Mouse (Mus musculus): ENCODE measurements at regions not wholly inside any gene's neighbourhood (a gene's known extent, or its start where the extent isn't known, plus 50 kb on each side); places are given as distances from the start of the nearest gene placed in this dataset.

DNA sequence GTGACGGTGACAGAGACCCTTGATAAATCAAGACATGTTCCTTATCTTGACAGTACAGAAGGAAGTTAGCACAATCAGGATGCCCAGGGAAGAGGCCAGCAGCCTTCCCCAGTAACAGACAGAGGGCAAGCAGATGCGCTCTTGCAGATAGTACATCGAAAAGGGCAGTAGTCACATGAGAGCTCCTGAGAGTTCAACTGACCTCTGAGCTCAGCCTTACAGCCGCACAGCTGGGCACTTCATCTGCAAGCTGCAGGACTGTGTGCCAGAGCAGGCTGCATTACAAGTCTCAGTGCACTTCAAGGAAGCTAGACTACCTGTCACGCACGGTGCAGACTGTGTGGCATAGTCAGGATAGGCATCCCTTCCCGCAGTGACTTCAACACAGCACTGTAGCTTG lies 67.2 kb upstream of the Hbs1l start:
- no peaks in the 10 kb centered on the region for H3K27me3 ChIP-seq (ENCODE audit: control insufficient read depth)
- H3K36me3 ChIP-seq (ENCODE audit: control insufficient read depth) = peaks cover 2% of the 10 kb centered on the region; the same call in 1 of the 2 replicates
- TF ChIP-seq GATA1 (IDR thresholded peaks at IDR 0.05; ENCODE audit: low read length) (peak; percentile 81), TAL1 (IDR thresholded peaks at IDR 0.05; ENCODE audit: low read length) (peak; percentile 93)
- H3K9me3 ChIP-seq (ENCODE audit: control insufficient read depth, low read length) = peaks cover 4% of the 10 kb centered on the region
- H3K4me1 ChIP-seq (ENCODE audit: control insufficient read depth) = peaks cover 33% of the 10 kb centered on the region
- peak overlapping the region; percentile 55 for H3K4me3 ChIP-seq (replicated peaks)

DNA sequence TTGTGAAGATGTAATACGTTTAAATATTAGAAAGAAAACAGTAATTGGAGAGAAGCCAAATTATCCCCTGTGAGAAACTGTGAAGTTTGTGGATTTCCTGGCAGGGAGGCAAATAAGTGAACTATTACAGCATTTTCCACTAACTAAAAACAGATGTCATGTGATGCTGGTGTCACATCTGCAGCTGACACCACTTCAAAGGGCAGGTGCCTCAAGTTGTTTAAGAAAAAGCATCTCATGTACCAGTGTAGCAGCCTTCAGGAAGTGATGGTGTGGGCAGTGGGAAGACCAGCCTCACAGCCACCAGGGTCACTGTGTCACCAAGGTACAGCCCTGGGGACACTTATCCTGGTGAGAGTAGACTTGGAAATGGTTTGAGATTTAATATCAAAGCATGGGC lies 60.6 kb upstream of the Hbs1l start:
- H3K9me3 ChIP-seq (ENCODE audit: control insufficient read depth, low read length) = no peaks in the 10 kb centered on the region
- H3K36me3 ChIP-seq (ENCODE audit: control insufficient read depth) = no peaks in the 10 kb centered on the region
- peaks cover 12% of the 10 kb centered on the region for H3K4me1 ChIP-seq (ENCODE audit: control insufficient read depth)
- no peak overlapping the region for H3K4me3 ChIP-seq (replicated peaks)
- TF ChIP-seq TAL1 (IDR thresholded peaks at IDR 0.05; ENCODE audit: low read length) (no peak), GATA1 (IDR thresholded peaks at IDR 0.05; ENCODE audit: low read length) (no peak)
- no peaks in the 10 kb centered on the region for H3K27me3 ChIP-seq (ENCODE audit: control insufficient read depth)

DNA sequence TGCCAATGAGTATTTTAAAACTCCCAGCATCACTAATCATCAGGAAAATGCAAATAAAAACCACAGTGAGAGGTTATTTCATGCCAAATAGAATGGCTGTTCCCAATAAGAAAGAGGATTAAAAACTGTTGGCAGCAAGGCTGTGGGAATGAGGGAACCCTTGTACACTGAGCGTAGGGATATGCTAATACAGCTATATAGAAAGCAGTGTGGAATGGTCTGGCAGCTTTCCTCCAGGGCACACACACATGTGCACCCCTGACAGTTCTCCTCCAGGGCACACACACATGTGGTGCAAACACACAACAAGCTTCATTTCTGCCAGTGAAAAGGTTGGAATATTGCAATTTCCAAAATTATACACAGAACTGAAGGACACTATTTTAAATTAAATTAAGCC lies 58.8 kb upstream of the Hbs1l start:
- Histone ChIP-seq H3K36me3 (ENCODE audit: control insufficient read depth) (no peaks in the 10 kb centered on the region), H3K27me3 (ENCODE audit: control insufficient read depth) (no peaks in the 10 kb centered on the region), H3K9me3 (ENCODE audit: control insufficient read depth, low read length) (no peaks in the 10 kb centered on the region), H3K4me1 (ENCODE audit: control insufficient read depth) (peaks cover 29% of the 10 kb centered on the region), H3K4me3 (replicated peaks) (no peak overlapping the region)
- TF ChIP-seq TAL1 (IDR thresholded peaks at IDR 0.05; ENCODE audit: low read length) (no peak), GATA1 (IDR thresholded peaks at IDR 0.05; ENCODE audit: low read length) (no peak)

DNA sequence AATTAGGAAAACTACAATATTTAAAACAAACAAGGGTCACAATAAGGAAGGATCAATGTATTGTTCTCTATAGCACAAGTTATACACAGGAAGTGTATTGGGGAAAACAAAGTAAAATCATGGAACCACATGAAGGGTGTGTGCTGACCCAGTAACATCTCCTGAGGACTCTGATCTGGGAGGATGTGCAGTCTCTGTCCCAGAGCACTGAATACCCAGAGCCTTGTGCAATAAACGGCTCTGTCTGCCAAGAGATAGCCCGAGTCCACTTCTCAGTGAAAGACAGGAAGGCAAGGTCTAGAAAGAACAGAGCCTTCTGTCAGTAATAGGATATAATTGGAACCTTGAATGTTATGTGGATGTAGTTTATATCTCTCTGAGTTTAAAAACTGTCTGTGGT lies 56.3 kb upstream of the Hbs1l start:
- TF ChIP-seq GATA1 (IDR thresholded peaks at IDR 0.05; ENCODE audit: low read length) = no peak
- TF ChIP-seq TAL1 (IDR thresholded peaks at IDR 0.05; ENCODE audit: low read length) = no peak
- Histone ChIP-seq H3K4me1 (ENCODE audit: control insufficient read depth) (peaks cover 45% of the 10 kb centered on the region), H3K9me3 (ENCODE audit: control insufficient read depth, low read length) (no peaks in the 10 kb centered on the region), H3K36me3 (ENCODE audit: control insufficient read depth) (no peaks in the 10 kb centered on the region), H3K4me3 (replicated peaks) (no peak overlapping the region), H3K27me3 (ENCODE audit: control insufficient read depth) (no peaks in the 10 kb centered on the region)

DNA sequence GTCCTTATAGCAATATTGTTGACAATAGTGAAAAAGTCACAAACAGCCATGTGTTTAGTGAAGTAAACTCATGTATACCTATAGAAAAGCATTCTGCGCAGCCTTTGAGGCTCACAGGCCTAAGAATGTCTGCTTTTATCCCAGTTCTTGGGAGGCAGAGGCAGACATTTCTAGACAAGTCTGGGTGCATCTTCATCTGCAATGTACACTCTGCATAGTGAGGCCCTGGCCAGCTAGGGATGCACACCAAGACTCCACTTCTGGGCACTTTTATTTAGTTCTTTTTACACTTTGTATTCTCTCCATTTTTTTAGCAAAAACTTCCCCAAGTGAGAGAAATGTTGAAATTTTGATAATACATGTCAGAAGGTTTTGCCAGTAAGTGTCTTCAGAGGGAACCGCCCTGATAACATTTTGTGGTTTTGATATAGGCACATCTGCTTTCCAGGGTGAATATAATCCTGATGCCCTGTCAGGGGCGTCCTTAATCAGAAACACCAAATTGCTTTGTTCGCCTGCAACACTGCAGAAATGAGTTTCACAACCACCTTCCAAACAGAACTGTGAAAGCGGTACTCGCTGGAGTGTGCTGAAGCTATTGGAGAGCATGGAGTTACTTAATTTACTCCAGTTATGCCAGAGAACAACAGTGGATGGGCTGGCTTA lies 54.1 kb upstream of the Hbs1l start:
- Histone ChIP-seq H3K9me3 (ENCODE audit: control insufficient read depth, low read length) (no peaks in the 10 kb centered on the region), H3K27me3 (ENCODE audit: control insufficient read depth) (no peaks in the 10 kb centered on the region), H3K4me1 (ENCODE audit: control insufficient read depth) (peaks cover 56% of the 10 kb centered on the region), H3K36me3 (ENCODE audit: control insufficient read depth) (no peaks in the 10 kb centered on the region), H3K4me3 (replicated peaks) (peak overlapping the region; percentile 42)
- TF ChIP-seq TAL1 (IDR thresholded peaks at IDR 0.05; ENCODE audit: low read length) (no peak), GATA1 (IDR thresholded peaks at IDR 0.05; ENCODE audit: low read length) (peak; percentile 22; the same call in 1 of the 2 replicates)

DNA sequence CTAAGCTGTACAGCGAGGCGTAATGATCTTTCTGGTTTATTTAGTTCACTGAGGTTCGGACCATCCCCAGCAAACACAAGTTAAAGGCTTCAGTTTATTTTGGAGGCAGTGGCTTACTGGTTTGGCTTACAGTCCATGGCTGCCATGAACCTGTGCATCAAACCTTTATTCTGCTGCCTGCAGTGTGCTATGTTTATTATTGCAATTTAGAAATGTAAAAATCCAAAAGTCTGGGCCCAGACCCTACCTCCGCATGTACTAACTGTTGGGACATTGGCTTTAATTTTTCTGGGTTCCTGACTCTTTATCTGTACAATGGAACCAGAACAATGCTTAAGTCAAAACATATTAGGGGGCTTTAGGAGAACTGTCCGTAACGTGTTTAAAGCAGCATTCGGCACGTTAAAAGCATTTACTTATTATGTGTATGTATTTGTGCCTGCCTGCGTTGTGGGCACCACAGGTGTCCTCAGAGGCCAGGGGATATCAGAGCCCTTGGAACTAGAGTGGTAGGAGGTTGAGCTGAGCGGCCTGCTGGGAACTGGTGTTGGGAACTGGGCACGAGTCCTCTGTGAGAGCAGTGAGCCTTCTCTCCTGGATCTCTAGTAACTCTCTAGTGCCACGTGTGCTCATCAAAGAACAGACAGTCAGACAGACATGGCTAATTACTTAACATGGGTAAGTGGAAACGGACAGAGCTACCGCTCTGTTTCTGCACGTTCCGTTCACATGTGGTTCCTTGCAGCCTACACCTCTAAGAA lies 53.1 kb upstream of the Hbs1l start:
- Histone ChIP-seq H3K9me3 (ENCODE audit: control insufficient read depth, low read length) (no peaks in the 10 kb centered on the region), H3K4me1 (ENCODE audit: control insufficient read depth) (peaks cover 56% of the 10 kb centered on the region), H3K4me3 (replicated peaks) (no peak overlapping the region), H3K27me3 (ENCODE audit: control insufficient read depth) (no peaks in the 10 kb centered on the region), H3K36me3 (ENCODE audit: control insufficient read depth) (no peaks in the 10 kb centered on the region)
- TF ChIP-seq GATA1 (IDR thresholded peaks at IDR 0.05; ENCODE audit: low read length) (no peak), TAL1 (IDR thresholded peaks at IDR 0.05; ENCODE audit: low read length) (no peak)

DNA sequence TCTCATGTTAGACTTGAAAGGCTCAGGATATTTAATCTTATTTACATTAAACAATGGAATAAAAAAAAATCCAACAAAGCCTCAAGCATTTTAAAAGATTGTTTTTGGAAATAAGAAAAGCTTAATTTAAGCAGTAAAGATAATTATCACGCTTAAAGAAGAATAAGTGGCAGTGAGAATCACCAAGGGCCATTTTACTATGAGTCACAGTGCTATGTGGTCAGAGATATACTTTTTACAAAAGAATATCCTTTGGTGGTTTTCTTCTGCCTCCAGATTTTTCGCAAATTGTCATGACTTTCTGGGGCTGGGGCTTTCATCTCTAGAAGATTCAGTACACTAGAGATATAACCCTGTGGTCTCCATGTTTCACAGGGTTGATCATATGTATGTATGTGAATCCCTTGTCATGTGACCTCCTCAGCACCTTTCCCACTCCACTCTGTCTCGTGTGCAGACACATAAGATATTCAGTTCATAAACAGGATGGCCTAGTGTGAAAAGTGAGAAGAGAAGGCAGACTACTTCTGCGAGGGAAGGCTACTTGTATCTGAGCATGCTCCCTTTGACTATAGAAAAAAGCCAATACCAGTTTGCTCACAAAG lies 50.8 kb upstream of the Hbs1l start:
- Histone ChIP-seq H3K4me3 (replicated peaks) (no peak overlapping the region), H3K4me1 (ENCODE audit: control insufficient read depth) (peaks cover 49% of the 10 kb centered on the region), H3K27me3 (ENCODE audit: control insufficient read depth) (no peaks in the 10 kb centered on the region), H3K36me3 (ENCODE audit: control insufficient read depth) (no peaks in the 10 kb centered on the region), H3K9me3 (ENCODE audit: control insufficient read depth, low read length) (no peaks in the 10 kb centered on the region)
- TF ChIP-seq TAL1 (IDR thresholded peaks at IDR 0.05; ENCODE audit: low read length) (no peak), GATA1 (IDR thresholded peaks at IDR 0.05; ENCODE audit: low read length) (no peak)

DNA sequence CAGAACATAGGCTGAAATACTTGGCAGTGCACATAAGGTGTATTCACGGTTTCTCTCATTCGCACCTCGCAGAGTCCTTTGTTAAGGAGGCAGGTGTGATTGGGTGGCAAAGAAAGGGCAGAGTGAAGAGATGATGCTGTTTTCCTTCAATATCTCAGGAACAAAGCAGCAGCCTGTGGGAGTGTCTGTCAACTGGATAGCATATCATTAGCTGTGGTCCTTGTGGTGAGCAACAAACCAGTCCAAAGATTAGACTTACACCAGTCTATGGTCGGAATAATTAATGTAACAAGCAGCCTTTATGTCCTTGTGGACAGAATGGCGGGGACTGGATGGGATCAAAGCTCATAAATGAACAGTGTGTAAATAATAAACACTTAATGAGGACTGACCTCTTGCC lies 50.2 kb upstream of the Hbs1l start:
- Histone ChIP-seq H3K27me3 (ENCODE audit: control insufficient read depth) (no peaks in the 10 kb centered on the region), H3K4me1 (ENCODE audit: control insufficient read depth) (peaks cover 44% of the 10 kb centered on the region), H3K9me3 (ENCODE audit: control insufficient read depth, low read length) (no peaks in the 10 kb centered on the region), H3K36me3 (ENCODE audit: control insufficient read depth) (no peaks in the 10 kb centered on the region), H3K4me3 (replicated peaks) (no peak overlapping the region)
- no peak for TF ChIP-seq TAL1 (IDR thresholded peaks at IDR 0.05; ENCODE audit: low read length)
- TF ChIP-seq GATA1 (IDR thresholded peaks at IDR 0.05; ENCODE audit: low read length) = no peak
